Mouse (Mus musculus) layer of hippocampus, postnatal 36 days (tissue): ENCODE measurements around the gene Creb3l4. TPM values are rescaled to one million over a fixed set of nuclear protein-coding genes. Genes with fewer than 3 reads are reported as not detected.
"Not testable (repeated sequence)": the region's sequence is repeated elsewhere in the genome, so short reads cannot be mapped to it uniquely, and the experiment has no call there.

Source experiments
- DNase-seq, 2 experiments: peaks; one replicate each; pipeline ENCODE4 v3.0.0; 2022
- total RNA-seq, 2 experiments: library from RNA; stranded (reverse); gene quantifications; 2 replicates each; pipeline ENCODE4 v1.2.3; 2021

Creb3l4 gene
- total RNA-seq, 2 experiments from 2014 or later: 0.40 TPM; not detected in 1

DNA sequence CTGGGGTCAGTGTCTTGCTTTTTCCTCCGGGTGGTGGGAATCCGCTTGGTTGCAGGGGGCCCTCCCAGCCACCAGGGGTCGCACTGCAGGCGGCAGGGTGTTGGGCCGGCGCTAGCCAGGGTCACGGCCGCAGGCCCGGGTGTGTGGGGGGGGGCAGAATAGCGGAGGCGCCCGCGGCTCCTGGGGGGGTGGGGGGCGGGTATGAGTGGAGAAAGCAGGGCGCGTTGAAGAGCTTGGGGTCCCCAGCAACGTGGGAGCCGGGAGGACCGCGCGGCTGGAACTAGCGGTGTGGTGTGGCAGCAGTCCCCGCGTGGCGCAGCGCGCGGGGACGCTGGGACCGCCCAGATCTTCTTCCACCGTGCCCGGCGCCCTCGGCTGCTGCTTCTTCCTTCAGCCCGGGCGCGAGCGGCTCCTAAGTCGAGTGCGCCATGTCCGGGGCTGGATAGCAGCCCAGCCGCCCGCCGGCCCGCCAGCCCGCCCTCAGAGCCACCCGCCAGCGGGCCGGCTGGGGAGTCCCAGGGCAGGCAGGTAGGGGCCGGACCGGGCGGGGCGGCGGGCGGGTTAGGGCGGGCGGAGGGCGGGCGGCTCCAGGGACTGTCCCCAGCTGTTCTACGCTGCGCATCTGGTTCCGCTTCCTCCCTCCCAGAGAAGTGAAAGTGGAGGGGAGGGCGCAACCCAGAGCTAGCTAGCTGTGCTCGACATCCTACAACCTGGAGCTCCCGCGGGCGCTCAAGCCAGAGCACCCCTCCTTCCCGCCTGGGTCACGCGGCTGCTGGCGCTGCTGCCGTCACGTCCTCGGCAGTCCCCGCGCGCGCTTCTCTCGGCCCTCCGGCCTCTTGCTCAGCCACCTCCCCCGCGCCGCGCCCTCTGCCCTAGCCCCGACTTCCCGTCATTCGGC is 22.0 kb upstream of the Creb3l4 start, which contains the start of gene Dennd4b:
Dennd4b (plus strand) TSS at position 152 of the 898 bp plus-strand sequence.
- peak; percentile 85 to 86 for DNase-seq

DNA sequence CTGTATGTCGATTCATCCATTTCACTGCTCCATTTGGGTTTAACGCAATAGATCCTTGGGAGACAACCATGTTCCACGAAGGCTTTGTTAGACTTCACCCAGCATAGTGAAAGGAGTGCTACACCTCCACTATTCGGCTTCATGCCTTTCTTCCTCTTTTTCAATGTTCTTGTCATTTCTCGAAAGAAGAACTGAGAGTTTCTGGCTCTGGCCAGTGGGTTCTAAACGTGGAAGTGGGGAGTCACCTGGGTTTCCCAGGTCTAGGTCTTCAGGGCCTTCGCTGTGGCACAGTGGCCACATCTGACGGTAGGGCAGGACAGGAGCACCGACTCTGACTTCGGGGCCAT is 21.3 kb upstream of the Creb3l4 start:
- no peak for DNase-seq

DNA sequence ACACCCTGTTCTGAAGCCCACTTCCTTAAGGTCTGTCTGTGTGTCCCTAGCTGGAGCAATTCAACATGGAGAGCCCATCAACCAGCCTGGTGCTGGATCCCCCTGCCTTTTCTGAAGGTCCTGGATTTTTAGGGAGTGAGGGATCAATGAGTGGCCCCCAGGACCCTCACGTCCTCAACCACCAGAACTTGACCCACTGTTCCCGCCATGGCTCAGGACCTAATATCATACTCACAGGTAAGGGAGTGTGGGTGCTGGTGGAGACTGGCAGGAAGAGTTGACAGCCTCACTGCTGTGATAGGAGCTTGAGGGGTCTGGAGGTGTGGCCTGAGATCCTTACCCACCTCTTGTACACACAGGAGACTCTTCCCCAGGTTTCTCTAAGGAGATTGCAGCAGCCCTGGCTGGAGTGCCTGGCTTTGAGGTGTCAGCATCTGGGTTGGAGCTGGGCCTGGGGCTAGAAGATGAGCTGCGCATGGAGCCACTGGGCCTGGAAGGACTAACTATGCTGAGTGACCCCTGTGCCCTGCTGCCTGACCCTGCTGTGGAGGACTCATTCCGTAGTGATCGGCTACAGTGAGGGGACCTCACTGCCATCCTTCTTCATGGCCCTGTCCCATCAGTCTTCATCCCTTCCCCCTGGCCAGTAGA is 19.9 kb upstream of the Creb3l4 start:
- DNase-seq: no peak

DNA sequence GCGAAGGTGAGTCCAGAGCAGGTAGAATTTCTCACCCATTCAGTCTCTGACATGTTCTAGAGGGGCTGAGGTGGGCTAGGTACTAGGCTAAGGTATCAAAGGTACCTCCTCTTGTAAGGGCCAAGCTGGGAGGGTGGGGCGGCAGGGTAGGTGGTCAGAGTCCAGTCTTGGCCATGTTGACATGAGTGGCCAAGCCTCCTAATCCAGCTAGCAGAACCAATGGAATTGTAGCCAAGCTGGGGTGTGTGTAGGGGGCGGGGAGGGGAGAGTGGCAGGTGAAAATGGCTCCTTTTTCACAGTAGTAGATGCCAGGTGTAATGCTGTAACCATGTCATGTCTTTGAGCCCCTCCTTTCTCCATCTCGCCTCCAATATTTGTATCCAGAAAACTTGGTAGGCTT is 15.2 kb upstream of the Creb3l4 start:
- DNase-seq: no peak

DNA sequence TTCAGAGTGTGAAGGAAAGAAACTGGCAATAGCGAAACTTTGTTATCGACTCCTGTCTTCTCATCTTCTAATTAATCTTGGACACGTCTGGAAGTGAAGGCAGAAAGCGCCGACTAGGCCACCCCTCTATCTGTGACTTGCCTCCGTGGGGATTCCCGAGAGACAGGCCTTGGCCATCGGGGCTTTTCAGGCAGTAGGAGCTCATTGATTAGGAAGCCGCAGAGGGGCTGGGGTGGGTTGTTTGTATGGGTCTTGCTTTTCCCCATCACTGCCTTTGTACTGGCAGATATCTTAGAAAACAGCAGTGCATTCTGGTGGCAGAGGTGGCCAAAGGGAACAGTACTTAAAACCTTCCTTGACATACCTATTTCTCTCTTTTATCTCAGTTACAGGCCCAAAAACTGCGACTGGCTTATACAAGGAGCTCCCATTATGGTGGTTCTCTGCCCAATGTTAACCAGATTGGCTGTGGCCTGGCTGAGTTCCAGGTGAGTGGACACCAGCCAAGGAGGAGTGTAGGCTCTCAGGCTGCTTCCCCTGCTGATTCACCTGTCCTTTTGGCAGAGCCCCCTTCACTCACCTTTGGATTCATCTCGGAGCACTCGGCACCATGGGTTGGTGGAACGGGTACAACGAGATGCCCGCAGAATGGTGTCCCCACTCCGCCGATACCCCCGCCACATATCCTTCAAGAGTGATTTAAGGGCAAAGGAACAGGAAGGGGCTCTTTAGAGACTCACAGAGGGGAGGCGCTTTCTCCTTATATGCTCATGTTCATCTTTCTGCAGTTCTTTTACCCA is 13.6 kb upstream of the Creb3l4 start:
- no peak for DNase-seq

DNA sequence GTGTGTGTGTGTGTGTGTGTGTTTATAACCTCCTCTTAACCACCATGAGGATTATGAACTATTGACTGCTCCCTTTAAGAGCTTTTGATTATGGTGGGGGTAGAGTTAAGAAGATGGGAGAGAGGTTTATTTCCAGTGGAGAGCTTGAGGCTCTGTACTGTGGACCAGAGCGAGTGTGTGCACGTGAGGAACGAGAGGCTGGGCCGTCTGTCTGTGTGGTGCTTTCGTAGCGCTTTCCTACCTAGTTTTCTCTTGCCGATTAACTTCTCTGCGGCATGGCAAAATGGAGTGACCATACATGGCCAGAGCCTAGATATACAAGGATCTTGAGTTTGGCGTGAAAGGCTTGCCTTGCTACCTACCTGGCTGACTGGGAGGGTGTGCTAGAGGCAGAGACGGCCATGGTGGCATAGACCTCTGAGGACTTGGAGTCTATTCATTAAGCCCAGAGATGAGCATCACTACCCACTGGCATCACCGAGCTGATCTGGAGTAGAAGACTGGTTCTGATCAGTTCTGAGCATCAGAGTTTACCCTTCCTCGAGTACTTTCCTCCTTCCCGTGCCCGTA is 12.6 kb upstream of the Creb3l4 start:
- DNase-seq: no peak

DNA sequence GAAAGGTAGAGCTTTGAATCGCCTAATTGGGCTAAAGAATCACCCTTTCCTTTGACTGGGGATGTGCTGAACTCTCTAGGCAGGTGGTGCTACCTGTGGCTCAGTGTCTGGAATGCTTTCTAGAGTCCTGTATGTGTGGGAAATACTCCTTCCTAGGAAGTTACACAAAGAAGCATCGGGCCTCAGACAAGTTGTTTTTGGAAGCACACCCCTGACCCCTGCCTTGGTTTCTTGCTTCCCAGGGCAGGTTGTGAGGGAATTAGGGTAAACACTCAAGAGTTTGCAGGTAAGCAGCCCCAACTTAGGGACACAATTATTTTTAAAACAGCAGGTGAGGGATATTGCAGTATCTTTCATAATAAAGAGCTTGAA is 11.9 kb upstream of the Creb3l4 start:
- no peak for DNase-seq

DNA sequence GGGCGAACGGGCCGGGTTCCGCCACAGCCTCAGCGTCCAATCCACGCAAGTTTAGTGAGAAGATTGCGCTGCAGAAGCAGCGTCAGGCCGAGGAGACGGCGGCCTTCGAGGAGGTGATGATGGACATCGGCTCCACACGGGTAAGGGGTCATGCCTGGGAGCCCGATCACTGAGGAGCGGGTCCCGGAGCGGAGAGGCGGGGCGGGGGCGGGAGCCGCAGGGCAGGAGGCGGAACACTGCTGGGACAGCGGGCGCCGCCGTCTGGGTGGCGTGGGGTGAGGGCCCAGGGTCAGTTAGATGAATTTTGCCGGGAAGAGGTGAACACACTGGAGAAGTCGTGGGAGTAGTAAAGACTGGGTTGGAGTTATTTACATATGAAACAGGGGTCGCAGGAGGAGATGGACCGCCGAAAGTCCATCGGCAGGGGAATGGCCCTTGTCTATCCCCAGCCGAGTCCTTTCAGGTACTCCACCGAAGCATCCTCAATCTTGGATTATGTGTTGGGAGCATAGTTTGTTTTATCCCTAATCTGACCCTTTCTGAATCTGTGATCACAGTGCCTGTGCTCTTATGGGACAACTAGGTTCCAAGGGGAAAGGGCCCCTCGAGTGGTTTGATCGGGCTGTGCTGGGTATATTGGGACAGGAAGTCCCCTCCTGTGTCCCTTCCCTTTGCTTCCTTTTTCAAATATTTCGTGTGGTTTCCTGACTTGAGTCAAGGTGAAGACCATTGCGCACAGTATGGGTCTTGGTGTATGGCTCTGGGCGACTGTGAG is 11.3 kb upstream of the Creb3l4 start:
- DNase-seq: no peak

DNA sequence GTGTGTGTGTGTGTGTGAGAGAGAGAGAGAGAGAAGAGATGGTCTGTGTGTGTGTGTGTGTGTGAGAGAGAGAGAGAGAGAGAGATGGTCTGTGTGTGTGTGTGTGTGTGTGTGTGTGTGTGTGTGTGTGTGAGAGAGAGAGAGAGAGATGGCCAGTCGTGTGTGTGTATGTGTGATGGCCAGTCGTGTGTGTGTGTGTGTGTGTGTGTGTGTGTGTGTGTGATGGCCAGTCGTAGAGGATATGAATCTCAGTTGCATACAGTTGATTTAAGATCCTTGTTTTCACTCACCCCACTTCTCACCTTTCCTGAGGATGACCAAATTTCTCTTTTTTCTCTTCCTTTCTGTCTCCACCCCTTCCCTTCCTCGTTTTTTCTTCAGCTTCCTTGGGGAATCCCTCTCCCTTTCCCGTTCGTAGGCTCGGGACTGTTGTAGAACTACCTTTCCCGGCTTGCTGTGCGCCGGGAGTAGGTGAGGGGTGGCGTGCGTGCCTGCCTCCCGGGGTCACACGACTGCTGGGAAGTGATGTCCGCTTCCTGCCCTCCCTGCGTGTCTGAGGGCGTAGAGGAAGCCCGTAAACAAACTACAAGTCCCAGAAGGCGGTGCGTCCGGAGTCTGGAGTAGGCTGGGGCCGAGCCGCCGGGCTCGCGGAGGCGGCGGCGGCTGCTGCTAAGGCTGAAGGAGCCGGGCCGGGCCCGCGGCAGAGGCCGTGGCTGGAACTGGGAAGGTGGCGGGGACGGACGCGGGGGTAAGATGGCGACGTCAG is 10.5 kb upstream of the Creb3l4 start, which contains the start of gene Crtc2:
Crtc2 (plus strand) TSS at position 511 of the 766 bp plus-strand sequence.
- DNase-seq: peak; percentile 96 to 98

DNA sequence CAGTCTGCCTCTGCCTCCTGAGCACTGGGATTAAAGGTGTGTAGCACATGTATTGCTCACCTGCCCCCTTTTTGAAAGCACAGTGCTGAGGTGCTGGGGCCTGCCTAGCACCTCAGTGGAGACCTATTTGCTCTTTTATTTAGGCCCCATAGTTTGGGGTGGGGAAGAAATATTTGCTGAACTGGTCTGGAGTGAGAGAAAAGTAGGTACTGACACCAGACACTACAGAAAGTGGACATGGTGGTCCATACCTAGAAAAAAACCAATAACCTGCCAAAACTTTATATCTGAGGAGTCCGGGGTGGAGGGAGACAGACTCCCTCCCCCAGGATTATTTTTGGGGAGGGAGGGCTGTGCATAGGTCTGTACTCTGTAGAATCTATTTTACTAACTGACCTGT is 9.9 kb upstream of the Creb3l4 start:
- DNase-seq: not testable (repeated sequence)

DNA sequence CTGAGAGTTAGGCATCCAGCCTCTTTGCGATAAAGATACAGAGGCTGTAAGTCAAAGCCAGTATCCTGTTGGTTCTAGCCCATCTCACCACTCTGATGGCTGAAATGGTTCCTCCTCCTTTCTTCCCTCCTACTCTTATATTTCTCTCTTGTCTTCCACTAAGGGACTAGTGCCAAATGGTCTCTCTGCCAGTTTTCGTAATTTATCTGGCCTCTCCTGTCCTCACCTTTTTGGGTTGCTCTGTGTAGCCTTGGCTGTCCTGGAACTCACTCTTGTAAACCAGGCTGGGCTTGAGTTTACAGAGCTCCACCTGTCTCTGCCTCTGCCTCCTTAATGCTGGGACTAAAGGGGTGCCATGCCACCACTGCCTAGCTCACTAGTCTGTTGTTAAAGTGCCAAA is 9.3 kb upstream of the Creb3l4 start:
- DNase-seq: not testable (repeated sequence)

DNA sequence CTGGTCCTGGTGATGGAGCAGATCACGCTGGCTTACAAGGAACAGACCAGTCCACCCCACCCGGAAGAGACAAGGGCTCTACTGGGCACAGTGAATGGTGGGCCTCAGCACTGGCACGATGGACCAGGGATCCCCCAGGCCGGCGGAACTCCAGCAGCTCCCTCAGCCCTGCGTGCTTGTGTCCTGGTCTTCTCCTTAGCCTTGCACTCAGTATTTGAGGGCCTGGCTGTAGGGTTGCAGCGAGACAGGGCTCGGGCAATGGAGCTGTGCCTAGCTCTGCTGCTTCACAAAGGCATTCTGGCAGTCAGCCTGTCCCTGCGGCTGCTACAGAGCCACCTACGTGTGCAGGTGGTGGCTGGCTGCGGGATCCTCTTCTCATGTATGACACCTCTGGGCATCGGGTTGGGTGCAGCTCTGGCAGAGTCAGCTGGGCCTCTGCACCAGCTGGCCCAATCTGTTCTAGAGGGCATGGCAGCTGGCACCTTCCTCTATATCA is 8.5 kb upstream of the Creb3l4 start:
- DNase-seq: not testable (repeated sequence)

DNA sequence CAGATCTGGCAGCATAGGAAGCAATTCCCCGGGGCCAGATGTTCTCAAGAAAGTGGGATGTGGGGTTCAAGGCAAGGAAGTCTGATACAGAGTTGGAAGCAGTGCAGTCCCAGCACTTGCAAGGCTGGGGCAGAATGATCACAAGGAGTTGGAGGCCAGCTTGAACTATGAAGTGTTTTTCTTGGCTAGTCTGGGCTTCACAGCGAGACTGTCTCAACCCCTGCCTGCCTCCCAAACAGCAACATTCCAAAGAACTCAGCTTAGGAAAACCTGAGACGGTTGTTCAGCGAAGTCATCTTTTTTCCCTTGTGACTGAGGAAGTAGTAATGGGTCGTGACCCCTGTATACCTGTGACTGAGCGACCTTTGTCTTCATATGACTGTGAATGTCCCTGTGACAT is 7.5 kb upstream of the Creb3l4 start:
- DNase-seq: no peak

DNA sequence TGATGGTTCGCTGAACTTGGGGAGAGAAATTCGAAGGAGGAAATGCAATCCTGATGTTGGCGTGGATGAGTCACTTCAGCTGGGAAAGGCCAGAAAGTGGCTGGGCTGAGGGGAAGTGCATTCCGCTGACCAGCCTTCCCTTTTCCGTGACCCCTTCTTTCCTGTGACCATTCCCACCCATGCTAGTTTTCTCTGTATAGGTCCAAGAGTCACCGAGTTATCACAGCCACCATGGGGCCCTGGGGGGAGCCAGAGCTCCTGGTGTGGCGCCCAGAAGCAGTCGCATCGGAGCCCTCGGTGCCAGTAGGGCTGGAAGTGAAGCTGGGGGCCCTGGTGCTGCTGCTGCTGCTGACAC is 5.4 kb upstream of the Creb3l4 start:
- DNase-seq: no peak

DNA sequence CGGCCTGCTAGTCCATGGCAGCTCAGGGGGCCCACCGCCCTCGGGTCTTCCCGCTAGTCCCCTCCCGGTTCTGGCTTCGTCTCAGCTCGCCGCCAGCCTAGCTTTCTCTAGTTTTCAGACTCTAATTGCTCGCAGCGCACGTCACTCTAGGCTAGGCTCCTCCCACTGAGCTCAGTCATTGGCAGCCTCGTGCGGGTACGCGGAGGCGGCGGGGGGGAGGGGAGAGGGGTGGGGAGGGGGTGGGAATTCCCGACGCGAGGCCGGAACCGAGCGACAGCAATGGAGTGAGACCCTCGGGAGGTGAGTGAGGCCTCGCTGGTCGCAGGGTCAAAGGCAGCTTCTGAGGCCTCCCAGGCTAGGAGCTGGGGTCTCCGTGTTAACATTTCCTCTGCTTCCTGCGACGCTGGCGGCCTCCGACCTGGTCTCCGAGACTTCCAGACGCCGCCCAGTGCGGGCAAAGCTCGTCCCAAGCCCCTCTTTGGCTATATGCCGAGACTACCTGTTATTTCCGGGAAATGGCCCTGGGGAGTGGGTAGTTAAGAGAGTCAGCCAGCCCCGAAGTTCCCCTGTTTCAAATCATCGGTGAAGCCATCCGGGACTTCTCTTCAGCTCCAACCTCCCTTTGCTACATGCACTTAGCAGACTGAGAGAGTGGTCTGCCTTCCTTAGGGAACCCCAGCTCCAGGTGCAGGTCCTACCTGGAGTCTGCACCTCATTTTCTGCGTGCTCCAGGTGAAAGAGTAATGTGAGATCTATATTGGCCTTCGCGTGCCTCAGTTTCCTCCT is 4.8 kb upstream of the Creb3l4 start, which contains the start of gene Slc39a1:
Slc39a1 (plus strand) TSS at position 213 of the 786 bp plus-strand sequence.
- peak; percentile 90 to 91 for DNase-seq

DNA sequence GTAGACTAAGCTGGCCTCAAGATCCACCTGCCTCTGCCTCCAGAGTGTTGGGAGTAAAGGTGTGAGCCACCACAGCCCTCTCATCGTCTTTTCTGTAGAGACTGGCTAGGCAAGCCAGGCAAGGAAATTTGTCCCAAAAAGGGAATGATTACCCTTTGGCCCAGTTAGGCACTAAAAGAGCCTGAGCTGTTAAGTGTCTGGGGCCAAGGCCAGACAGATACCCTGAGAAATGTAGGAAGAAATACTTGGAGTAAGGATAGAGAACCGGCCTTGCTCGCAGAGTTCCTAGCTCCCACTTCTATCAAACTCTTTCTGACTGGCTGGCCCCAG is 4.3 kb upstream of the Creb3l4 start:
- DNase-seq: no peak

DNA sequence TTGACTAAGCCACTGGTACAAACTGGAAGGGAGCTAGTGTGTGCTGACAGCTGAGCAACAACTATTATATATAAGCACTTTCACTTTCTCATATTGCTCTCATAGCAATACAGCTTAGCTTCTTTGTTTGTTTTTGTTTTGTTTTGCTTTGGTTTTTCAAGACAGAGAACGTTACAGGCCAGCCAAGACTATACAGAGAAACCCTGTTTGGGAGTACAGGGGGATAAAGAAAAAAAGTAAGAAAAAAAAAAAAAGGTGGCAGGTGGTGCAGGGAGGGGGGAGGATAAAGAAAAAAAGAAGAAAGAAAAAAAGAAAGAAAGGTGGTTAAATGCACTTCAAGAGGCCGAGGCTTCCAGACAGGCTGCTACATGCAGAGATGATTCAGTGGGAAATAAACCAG is 2.1 kb upstream of the Creb3l4 start:
- DNase-seq: no peak

DNA sequence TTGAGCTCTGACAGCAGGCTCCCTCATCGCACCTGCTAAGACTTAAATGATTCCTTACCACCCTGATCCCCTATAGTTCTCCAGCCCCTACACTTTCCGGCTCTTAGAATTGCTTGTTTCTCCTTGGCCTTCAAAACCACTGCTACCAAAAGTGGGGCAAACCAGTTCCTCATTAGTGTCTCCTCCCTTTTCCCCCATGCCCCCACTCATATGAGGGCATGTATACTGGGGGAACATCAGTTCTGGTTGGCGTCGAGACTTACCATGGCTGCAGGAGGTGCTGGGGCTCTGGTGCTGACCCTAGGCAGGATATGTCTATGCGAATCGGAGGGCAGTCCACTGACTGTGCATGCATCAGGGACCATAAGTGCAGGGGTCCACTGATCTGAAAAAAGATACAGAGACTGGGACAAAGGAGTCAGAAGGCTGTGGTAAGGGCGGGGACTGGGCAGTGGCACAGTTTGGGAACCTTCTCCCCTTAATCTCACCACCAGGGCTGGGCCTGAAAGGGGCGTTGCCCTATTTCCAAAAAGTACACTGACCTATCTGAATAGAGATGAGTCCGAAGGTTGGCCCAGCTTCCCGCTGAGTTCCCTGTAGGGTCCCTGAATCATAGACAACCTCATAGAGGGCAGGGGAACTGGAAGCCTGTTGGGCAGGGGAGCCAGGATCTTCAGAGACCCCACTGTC is 1.5 kb downstream of the Creb3l4 start:
- no peak for DNase-seq

DNA sequence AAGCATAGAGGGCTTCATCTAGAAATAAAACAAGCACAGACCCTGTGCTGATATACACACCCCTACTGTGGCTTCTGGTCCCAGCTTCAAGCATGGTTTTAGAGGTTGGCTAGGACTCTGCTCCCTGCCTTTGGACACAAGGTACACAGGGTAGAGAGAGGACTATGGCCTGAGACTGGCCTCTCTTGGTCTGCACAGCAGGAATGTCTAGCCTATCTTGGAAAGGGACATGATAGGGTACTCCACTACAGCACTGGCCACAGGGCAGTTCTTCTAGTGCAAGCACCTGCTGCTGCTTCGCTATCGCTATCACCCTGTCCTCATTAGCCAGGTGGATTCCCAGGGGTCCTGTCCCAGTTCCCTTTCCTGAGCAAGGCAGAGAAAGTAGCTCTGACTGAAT is 2.1 kb downstream of the Creb3l4 start:
- no peak for DNase-seq
